Mouse (Mus musculus) liver, embryonic 16.5 days (tissue): ENCODE measurements around the gene Duoxa2. TPM values are rescaled to one million over a fixed set of nuclear protein-coding genes. Genes with fewer than 3 reads are reported as not detected.
"Not testable (repeated sequence)": the region's sequence is repeated elsewhere in the genome, so short reads cannot be mapped to it uniquely, and the experiment has no call there.

Source experiments
- ATAC-seq: fragments of 200-750 bp; cut with Nextera tagmentation; 2 replicates; pipeline ENCODE4 v1.8.0; 2017; ENCODE audit warnings: low read depth, mild to moderate bottlenecking, moderate number of reproducible peaks, moderate library complexity
- H3K27ac ChIP-seq: fragments of 300-500 bp; sonication (generic); 2 replicates; pipeline ENCODE4 v1.5.1; 2014; ENCODE audit warnings: mild to moderate bottlenecking, low read length
- H3K27me3 ChIP-seq: fragments of 300-500 bp; sonication (generic); 2 replicates; pipeline ENCODE4 v1.6.1; 2014; ENCODE audit warnings: low read depth, low read length, mixed read lengths; ENCODE audit not compliant: control insufficient read depth, insufficient read depth
- H3K36me3 ChIP-seq: fragments of 300-500 bp; sonication (generic); 2 replicates; pipeline ENCODE4 v1.6.1; 2014; ENCODE audit warnings: mild to moderate bottlenecking; ENCODE audit not compliant: control insufficient read depth, insufficient read depth
- H3K4me1 ChIP-seq: fragments of 300-500 bp; sonication (generic); 2 replicates; pipeline ENCODE4 v1.6.1; 2014; ENCODE audit warnings: low read depth, low read length, mixed read lengths; ENCODE audit not compliant: control insufficient read depth
- H3K4me2 ChIP-seq: fragments of 300-500 bp; sonication (generic); 2 replicates; pipeline ENCODE4 v1.6.1; 2014; ENCODE audit warnings: low read depth, low read length, mixed read lengths
- H3K4me3 ChIP-seq: fragments of 300-500 bp; sonication (generic); 2 replicates; pipeline ENCODE4 v1.5.1; 2014; ENCODE audit warnings: low read depth, mild to moderate bottlenecking, low read length
- H3K9ac ChIP-seq: fragments of 300-500 bp; sonication (generic); 2 replicates; pipeline ENCODE4 v1.6.1; 2014; ENCODE audit warnings: low read depth, low read length
- H3K9me3 ChIP-seq: fragments of 300-500 bp; sonication (generic); replicated peaks from 2 replicates; pipeline ENCODE4 v1.6.1; 2016; ENCODE audit warnings: low read length; ENCODE audit not compliant: control insufficient read depth
- WGBS: fragments of 180-500 bp; shearing (Covaris S2); extraction: QIAGEN DNeasy Blood & Tissue Kit; methylation state at CpG from one replicate; pipeline ENCODE4 v1.1.7; 2014; ENCODE audit not compliant: insufficient replicate concordance; 5-methylcytosine and 5-hydroxymethylcytosine counted together
- polyA plus RNA-seq: library from polyadenylated mRNA; unstranded; fragments of >200 nt; fragmentation: Nextera tagmentation; extraction: Ambion mirVana; gene quantifications from 2 replicates; pipeline ENCODE4 v1.2.1, GENCODE M21; 2015

Duoxa2 gene
- polyA plus RNA-seq, 1 experiment from 2014 or later = not detected

DNA sequence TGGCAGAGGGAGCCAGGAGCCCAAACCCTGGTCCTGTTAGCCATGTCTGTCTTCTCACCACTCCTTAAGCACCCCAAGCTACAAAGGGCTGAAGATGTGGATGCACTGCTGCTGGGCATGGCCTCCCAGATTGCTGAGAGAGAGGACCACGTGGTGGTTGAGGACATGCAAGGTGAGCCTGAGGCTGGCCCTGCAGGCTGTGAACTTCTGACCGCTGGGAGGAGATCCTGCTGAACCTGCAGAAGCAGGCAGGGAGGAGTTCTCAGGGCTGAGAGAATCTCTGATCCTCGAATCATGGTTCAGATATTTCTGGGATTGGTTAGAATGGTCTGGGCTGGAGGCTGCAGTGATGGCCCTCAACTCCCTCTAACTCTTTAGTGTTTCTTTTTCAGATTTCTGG, 25.3 kb downstream of the Duoxa2 start:
- ATAC-seq = no peak
- Histone ChIP-seq H3K4me3 (no peak overlapping the region), H3K9me3 (no peaks in the 10 kb centered on the region), H3K27me3 (no peaks in the 10 kb centered on the region), H3K36me3 (no peaks in the 10 kb centered on the region), H3K4me2 (no peak overlapping the region), H3K27ac (no peak overlapping the region), H3K9ac (no peak overlapping the region), H3K4me1 (no peaks in the 10 kb centered on the region)
- 33% methylated on average over 3 of the region's 3 CpGs for WGBS

DNA sequence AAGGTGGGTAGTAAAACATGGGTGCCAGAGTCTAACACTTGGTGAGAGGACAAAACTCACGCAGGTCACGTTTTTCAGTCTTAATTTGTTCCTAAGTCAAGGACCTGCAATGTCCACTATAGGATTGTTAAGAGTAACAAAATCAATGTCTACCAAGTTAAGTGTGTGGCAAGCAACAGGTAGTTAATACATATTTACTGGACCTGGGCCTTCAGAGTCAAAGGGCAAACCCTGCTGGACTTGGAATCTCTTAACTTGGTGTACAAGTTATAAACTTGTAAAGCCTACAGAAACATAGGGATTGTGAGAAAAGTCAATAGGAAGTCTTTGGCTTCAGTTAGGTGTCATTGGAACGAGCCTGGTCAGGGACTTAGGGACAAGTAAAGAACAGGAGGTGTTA, 25.9 kb downstream of the Duoxa2 start:
- H3K9me3 ChIP-seq = no peaks in the 10 kb centered on the region
- no peak overlapping the region for H3K4me2 ChIP-seq
- no peak overlapping the region for H3K4me3 ChIP-seq
- no peaks in the 10 kb centered on the region for H3K27me3 ChIP-seq
- no peaks in the 10 kb centered on the region for H3K36me3 ChIP-seq
- ATAC-seq = no peak
- no peak overlapping the region for H3K27ac ChIP-seq
- H3K4me1 ChIP-seq = no peaks in the 10 kb centered on the region
- WGBS = 49% methylated on average over 3 of the region's 3 CpGs
- H3K9ac ChIP-seq = no peak overlapping the region

DNA sequence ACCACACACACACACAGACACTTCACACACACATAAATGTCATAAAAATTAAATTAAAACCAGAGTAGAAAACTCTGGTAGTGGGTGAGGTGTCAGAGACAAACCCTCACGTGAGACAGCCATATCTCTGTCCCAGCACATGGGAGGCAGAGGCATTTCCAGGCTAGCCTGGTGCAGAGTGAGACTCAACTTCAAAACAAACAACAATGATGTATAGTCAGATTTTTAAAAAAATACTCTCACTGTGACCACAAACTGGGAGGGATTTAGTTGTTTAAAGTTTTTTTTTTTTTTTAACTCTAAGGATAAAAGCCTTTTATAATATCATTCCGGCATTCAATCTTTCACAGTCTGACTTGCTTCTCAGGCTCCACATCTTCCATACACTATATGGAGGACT, 26.7 kb downstream of the Duoxa2 start:
- no peak for ATAC-seq
- Histone ChIP-seq H3K27me3 (no peaks in the 10 kb centered on the region), H3K4me1 (no peaks in the 10 kb centered on the region), H3K4me3 (no peak overlapping the region), H3K27ac (no peak overlapping the region), H3K9me3 (no peaks in the 10 kb centered on the region), H3K9ac (no peak overlapping the region), H3K36me3 (no peaks in the 10 kb centered on the region), H3K4me2 (no peak overlapping the region)
- WGBS = 58% methylated on average over 2 of the region's 2 CpGs

DNA sequence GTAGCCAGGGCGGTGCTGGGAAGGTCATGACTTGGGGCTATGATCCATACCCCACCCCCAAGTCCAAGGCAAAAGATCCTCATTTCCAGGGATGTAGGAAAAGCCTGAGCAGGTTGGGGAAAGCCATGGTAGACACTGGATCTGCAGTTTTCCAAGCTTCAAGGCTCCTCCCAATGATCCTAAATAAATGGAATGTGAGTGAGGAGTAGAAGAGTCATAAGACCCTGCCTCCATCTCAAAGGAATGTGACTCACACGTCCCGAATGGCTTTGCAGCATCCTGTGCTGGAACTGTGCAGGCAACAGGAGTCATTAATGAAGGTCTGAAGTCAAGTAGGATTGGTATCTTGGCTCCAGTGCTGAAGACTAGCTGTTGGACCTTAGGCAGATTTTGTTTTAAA, 29.3 kb downstream of the Duoxa2 start:
- no peak overlapping the region for H3K4me3 ChIP-seq
- H3K4me2 ChIP-seq = no peak overlapping the region
- H3K36me3 ChIP-seq = no peaks in the 10 kb centered on the region
- no peaks in the 10 kb centered on the region for H3K4me1 ChIP-seq
- no peak overlapping the region for H3K9ac ChIP-seq
- no peak overlapping the region for H3K27ac ChIP-seq
- no peaks in the 10 kb centered on the region for H3K27me3 ChIP-seq
- ATAC-seq = no peak
- H3K9me3 ChIP-seq = no peaks in the 10 kb centered on the region
- 44% methylated on average over 3 of the region's 3 CpGs for WGBS

DNA sequence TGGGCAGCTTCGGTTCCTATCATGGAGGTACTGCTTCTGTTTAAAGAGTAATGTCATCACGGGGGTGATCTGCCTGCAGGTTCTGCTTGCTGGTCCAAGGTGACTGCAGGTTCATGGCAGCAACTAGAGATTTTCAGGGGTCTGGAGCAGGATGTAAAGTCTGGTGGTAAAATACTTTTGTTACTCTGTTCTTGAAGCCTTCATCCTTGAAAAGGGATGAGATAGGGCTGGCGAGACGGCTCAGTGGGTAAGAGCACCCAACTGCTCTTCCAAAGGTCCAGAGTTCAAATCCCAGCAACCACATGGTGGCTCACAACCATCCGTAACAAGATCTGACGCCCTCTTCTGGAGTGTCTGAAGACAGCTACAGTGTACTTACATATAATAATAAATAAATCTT, 31.6 kb downstream of the Duoxa2 start:
- not testable (repeated sequence) for H3K27ac ChIP-seq, H3K4me3 ChIP-seq, H3K9ac ChIP-seq, H3K4me2 ChIP-seq, H3K27me3 ChIP-seq, H3K9me3 ChIP-seq, H3K36me3 ChIP-seq, ATAC-seq, H3K4me1 ChIP-seq
- 51% methylated on average over 4 of the region's 6 CpGs for WGBS

DNA sequence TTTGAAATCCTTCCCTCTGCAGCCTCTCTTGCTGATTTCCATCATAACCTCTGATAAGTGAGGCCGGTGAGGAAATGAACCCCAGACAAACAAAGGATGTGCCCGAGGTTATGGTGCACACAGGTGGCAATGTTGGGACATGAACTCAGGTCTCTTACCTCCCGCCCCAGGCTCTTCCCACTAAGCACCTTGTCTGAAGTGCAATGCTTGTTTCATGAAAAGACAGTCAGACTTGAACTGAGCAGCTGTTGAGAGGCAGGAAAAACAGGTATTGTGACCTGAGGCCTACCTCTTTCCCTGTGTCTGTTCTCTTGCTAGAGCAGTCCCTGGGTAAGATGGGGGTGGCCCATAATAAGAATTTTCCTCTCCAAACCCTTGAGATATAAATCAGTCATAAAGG, 33.5 kb downstream of the Duoxa2 start:
- Histone ChIP-seq H3K9me3 (no peaks in the 10 kb centered on the region), H3K36me3 (no peaks in the 10 kb centered on the region), H3K9ac (no peak overlapping the region), H3K4me3 (no peak overlapping the region), H3K27me3 (peaks cover 2% of the 10 kb centered on the region; the same call in 1 of the 2 replicates), H3K4me2 (no peak overlapping the region), H3K27ac (no peak overlapping the region), H3K4me1 (no peaks in the 10 kb centered on the region)
- no peak for ATAC-seq
- 63% methylated on average over 3 of the region's 3 CpGs for WGBS

- Histone ChIP-seq H3K9me3 (no peaks in the 10 kb centered on the region), H3K36me3 (no peaks in the 10 kb centered on the region), H3K4me3 (no peak overlapping the region), H3K4me1 (no peaks in the 10 kb centered on the region), H3K27ac (no peak overlapping the region), H3K27me3 (peaks cover 5% of the 10 kb centered on the region), H3K9ac (no peak overlapping the region), H3K4me2 (no peak overlapping the region)
- WGBS = 49% methylated on average over 3 of the region's 3 CpGs
- no peak for ATAC-seq
Observed at GRCm38 (mm10) chr2:122334170-122334569, 35.5 kb downstream of the Duoxa2 start.

- H3K27ac ChIP-seq = no peak overlapping the region
- no peak for ATAC-seq
- no peak overlapping the region for H3K4me3 ChIP-seq
- no peaks in the 10 kb centered on the region for H3K36me3 ChIP-seq
- peaks cover 5% of the 10 kb centered on the region for H3K27me3 ChIP-seq
- no peak overlapping the region for H3K4me2 ChIP-seq
- H3K9ac ChIP-seq = no peak overlapping the region
- WGBS = 56% methylated on average over 21 of the region's 21 CpGs
- H3K9me3 ChIP-seq = no peaks in the 10 kb centered on the region
- H3K4me1 ChIP-seq = no peaks in the 10 kb centered on the region
Observed at GRCm38 (mm10) chr2:122337291-122337690, 38.6 kb downstream of the Duoxa2 start.

- H3K27me3 ChIP-seq = no peaks in the 10 kb centered on the region
- no peak for ATAC-seq
- no peak overlapping the region for H3K4me2 ChIP-seq
- no peaks in the 10 kb centered on the region for H3K9me3 ChIP-seq
- no peaks in the 10 kb centered on the region for H3K36me3 ChIP-seq
- no peak overlapping the region for H3K4me3 ChIP-seq
- H3K4me1 ChIP-seq = peaks cover 21% of the 10 kb centered on the region
- H3K27ac ChIP-seq = no peak overlapping the region
- WGBS = 62% methylated on average over 6 of the region's 6 CpGs
- no peak overlapping the region for H3K9ac ChIP-seq
Observed at GRCm38 (mm10) chr2:122345106-122345893, 46.6 kb downstream of the Duoxa2 start.
